Mouse (Mus musculus): ENCODE data around the gene Cnpy1.

DNA sequence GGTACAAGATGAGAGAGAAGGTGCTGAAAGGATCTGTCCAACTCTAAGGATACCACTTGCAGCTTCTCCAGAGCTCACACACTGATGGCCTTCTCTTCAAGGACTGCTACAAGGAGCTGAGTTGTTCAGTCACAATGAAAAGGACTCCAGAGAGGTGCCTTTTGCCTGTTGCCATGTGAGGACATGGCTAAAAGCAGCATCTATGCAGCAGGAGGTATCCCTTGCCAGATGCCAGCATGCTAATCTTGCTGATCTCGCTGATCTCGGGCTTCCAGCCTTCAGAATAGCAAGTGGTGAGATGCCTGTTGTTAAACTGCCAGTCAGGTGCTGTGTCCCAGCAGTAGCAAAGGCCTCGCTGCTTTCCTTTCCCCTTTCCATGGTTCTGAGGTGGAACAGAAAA is 43.5 kb upstream of the Cnpy1 start:
- TF ChIP-seq CTCF (IDR thresholded peaks at IDR 0.05; ENCODE audit: low read depth, low read length) (no peak), POLR2A (IDR thresholded peaks at IDR 0.05; ENCODE audit: extremely low read depth, insufficient read depth, low read length) (no peak)
